Mouse (Mus musculus): ENCODE results near the gene Ctps.
"Not testable (repeated sequence)": the region's sequence is repeated elsewhere in the genome, so short reads cannot be mapped to it uniquely, and the experiment has no call there.

Gene Ctps

GRCm38 (mm10) chr4:120569486-120570437 is at the start of gene Ctps:
TSS of gene Ctps (minus strand) at chr4:120570276.
- peak; percentile 92 to 93 for DNase-seq

DNA sequence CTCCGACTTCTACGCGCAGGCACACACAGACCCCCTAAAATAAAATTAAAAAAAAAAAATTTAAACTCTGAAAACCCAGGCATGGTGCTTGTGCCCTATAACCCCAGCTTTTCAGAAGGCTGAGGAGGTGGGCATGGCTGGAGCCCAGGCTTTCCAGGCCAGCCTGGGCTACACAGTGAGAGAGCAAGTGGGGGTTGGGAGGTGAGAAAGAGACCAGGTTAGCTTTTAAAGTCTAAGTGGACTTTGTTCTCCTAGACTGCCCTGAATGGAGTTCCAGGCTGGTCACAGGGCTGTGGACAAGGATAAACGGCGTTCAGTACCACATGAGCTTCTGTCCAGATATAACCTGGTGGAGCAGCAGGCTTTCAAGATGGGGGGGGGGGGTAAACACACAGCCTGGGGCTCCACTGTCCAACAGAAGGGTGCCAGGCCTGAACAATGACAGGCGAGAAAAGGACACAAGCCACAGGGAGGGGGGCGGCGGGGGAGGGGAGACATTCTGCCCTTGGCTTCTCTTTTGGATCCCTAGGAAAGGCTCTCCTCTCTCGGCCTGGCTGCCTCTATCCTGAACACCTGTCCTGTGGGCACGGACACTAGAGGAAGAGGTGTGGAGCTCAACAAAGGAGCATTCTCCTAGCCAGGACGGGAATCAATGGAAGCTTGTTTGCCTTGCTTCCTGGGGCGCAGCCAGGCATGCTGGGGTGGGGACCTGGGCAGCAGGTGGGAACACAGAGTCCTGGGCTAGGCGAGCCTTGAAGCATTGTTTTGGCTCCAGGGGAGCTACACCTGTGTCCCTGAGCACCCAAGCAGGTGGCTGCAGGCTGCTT is 46.3 kb upstream of the Ctps start:
- DNase-seq = peak in 1 of 2 experiments; percentile 10

GRCm38 (mm10) chr4:120615528-120616081 is 45.5 kb upstream of the Ctps start:
- peak; percentile 30 to 55 for DNase-seq

DNA sequence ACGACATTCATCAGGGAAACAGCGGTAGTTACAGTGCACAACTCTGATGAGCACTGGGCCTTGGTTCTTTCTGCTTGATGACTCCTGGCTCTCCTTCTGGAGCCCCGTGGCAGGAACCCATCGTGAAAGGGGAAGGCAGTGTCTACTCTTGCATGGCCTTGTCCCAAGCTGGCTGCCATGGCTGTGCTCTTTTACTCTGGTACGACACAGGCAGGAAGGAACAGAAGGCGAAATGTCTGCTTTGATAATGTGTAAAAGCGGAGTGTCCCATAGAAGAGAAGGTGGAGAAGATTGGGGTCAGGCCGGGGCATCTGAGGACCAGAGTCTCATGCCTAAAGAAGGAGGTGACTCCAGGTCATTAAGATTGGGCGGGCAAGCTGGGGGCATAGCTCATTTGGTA is 44.6 kb upstream of the Ctps start:
- no peak for DNase-seq

- DNase-seq = peak; percentile 53 to 69
Observed at GRCm38 (mm10) chr4:120613691-120614329, 43.7 kb upstream of the Ctps start.

DNA sequence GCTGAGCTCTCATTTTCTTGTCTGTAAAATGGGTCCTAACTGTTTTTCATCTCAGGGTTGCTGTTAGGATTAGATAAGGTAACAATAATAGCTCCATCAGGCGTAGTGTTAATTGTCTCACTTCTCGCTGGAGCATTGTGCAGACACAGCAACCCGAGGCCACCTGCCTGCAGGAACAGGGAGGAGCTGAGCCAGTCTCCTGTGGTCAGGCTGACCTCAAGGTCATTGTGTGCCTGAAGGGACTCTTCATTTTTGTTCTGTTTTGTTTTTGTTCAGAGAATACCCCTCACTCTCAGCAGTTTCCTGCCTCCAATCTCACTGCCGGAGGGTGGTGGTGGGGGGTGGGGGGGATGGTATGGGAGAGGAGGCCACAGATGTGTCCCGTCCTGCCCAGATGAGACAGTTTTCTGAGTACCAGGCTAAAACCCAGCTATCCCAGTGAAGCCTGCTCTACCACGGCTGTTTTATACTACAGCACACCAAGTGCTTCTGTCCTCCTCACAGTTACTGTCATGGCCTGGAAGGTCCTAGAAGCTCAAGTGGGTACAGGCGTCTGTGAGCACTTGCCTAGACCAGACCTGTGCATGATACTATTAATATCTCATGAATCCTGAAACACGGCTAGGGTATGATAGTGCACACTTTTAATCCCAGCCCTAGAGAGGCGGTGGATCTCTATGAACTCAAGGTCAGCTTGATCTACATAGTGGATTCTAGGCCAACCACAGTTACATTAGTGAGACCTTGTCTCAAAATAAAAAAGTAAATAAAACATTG is 42.4 kb upstream of the Ctps start:
- peak in 1 of 2 experiments; percentile 22 for DNase-seq

GRCm38 (mm10) chr4:120611005-120611404 is 40.9 kb upstream of the Ctps start:
- no peak for DNase-seq

GRCm38 (mm10) chr4:120606941-120607340 is 36.9 kb upstream of the Ctps start:
- DNase-seq = no peak

- no peak for DNase-seq
Observed at GRCm38 (mm10) chr4:120602669-120603068, 32.6 kb upstream of the Ctps start.

GRCm38 (mm10) chr4:120601774-120602173 is 31.7 kb upstream of the Ctps start:
- no peak for DNase-seq

DNA sequence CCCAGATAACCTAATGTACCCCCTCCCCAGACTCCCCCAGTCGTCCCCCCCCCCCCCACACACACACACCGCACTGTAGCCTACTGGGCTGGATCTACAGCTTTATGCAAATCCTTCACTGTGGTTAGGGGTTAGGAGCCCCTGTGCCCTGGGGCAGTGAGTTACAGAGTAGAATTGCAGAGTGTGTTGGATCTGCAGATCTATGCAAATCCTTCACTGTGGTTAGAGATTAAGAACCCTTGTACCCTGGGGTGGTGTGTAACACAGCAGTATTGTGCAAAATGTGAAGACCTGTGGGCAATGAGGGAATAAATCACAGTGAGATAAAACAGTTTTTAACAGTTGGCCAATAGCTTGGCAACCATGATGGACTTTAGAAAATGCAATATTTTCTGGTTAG is 28.8 kb upstream of the Ctps start:
- no peak for DNase-seq

GRCm38 (mm10) chr4:120596210-120596609 is 26.1 kb upstream of the Ctps start:
- DNase-seq = not testable (repeated sequence)

DNA sequence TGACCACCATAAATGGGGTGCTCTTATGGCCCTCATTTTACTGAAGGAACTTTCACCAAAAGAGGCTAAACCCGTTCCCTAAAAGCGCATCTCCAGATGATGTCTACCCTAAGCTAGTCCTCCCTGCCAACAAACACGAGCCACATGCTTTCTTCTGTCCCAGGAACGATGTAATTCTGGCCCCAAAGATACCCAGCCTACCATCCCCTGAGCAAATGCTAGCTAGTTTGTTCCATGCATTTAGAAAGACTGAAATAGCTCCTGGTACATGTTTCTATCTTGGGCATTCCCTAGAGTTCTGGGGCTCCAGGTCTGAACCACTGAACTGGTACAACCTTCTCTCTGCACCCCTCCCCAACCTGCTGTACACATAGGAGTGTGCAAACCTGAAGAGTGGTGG is 20.9 kb upstream of the Ctps start:
- DNase-seq = no peak

DNA sequence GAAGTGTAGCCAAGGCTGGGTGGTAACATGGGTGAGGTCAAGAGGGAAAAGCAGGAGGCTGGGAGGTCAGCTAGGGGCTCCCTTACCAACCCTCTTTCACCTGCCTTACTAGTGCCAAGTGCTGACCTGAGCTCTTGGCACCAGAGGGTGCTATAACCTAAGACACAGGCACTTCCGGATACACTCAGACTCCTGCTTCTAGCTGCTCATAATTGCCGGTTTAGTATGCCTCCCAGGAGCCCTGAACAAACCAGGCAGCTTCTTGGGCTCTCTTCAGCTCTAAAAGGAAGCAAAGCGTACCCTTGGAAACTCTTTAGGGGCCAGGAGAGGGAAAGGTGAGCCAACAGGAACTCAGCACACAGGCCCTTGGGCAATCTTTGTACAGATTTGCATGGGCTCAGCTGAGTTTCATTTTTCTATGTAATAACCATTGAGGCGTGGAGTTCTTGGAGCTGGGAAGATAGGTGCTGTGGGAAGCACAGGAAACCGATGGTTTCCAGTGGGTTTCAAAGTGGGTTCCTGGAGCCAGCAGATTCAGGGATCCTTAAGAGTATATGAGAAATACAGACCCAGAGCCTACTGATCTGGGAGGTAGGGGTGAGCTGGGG is 19.8 kb upstream of the Ctps start:
- peak; percentile 49 to 54 for DNase-seq

GRCm38 (mm10) chr4:120589070-120589469 is 19.0 kb upstream of the Ctps start:
- DNase-seq = no peak

DNA sequence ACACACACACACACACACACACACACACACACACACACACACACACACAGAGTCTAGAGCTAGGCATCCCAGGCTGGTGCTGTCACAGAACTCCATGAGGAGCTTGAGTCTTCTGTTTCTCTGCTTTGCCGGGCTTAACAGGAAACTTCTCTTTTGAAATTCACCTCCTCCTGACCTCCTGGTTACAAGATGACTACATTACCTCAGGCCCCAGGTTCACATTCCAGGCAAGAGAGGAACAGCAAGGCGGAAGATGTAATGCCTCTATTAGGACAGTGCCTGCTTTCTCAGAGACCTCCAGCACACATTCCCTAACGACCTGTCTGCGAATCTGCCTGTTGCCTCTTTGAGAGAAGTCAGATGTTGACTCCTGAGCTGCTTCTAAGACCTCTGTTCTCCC is 18.4 kb upstream of the Ctps start, which contains the start of gene Gm8439:
TSS of gene Gm8439 (plus strand) at position 301 of the 400 bp plus-strand sequence.
- DNase-seq = no peak

DNA sequence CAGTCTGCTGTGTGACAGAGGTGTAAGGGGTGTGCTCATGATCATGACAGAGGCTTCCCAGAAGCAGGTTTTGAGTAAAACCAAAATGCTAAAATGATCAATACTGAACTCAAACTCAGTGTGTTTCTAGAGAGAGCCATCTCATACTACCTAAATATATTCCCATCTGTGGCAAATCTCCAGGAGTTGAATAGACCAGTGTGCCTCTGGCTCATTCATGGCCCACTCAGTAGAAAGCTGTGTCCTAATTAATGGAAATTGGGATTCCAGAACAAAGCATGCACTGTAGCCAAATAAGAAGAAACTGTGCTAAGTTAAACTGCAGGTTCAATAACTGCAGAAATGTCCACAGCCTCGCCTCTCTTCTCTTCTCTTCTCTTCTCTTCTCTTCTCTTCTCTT is 16.9 kb upstream of the Ctps start:
- no peak for DNase-seq

DNA sequence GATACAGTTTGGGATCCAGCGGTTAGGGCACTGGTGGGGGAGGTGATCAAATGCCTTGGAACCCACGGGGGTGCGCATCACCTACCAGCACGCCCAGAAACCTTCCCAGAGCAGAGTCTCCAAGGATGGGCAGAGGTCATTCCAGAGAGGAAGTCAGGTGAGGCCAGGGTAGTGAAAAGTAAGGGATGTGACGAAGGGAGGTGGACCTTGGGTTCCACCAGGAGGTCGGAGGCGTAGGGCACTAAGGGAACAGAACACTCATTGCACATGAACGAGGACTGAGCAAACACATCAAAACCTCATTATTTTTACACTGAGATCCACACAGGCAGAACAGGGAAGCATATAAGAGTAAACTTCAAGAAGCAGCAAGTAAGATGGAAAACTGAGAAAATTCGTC is 11.6 kb upstream of the Ctps start:
- DNase-seq = no peak

GRCm38 (mm10) chr4:120580894-120581293 is 10.8 kb upstream of the Ctps start:
- DNase-seq = no peak

GRCm38 (mm10) chr4:120571691-120572090 is 1.6 kb upstream of the Ctps start:
- no peak for DNase-seq

GRCm38 (mm10) chr4:120571070-120571464 is 991 bp upstream of the Ctps start:
- no peak for DNase-seq

Measured in thymus, postnatal 36 days (tissue).